Mouse (Mus musculus) frontal cortex, postnatal 10 days (tissue): ENCODE results near the gene Fastkd5.
"Not testable (repeated sequence)": the region's sequence is repeated elsewhere in the genome, so short reads cannot be mapped to it uniquely, and the experiment has no call there.

Experiments
- DNase-seq, 2 experiments: peaks; one replicate each; pipeline ENCODE4 v3.0.0; 2022; ENCODE audit warnings: low spot score in 2 of 2, mixed read lengths in 1 of 2

Gene Fastkd5

DNA sequence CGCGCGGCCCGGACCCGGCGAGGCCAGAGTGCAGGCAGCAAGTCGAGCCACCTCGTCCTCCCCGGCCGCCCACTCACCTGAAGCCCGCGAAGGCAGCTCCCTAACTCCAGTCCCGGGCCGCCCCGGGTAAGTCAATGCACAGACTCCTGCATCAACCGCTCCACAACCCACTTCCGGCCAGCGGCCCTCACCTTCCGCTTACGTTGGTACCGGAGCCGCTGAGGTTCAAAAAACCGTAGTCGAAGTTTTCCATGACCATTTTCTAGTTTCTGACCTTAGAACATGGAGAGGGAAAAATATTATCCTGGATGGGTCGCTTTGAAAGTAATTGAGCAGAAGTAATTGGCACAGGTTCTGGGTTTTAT is at the start of gene Fastkd5, which contains the start of gene Ubox5:
TSS of gene Fastkd5 (minus strand) at position 189 of the 365 bp plus-strand sequence.
TSS of gene Ubox5 (minus strand) at position 200 of the 365 bp plus-strand sequence.
- DNase-seq, result peak; percentile 73 to 84

DNA sequence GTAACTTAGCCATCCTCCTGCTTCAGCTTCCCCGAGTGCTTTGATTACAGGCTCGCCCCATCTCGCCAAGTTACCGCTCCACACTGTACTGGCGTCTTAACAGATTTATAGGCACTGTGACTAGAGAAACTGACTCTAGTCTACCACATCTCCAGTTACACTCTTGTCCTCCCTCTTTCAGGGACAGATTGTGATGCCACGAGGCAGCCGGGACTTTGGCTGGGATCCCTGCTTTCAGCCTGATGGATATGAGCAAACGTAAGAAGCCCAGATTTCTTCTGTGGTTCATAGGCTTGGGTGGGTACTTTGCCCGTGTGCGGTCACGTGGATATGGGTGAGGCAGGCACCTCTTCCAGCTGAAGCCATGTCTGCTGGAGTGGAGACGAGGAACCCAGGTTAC is 49.3 kb upstream of the Fastkd5 start:
- no peak for DNase-seq

DNA sequence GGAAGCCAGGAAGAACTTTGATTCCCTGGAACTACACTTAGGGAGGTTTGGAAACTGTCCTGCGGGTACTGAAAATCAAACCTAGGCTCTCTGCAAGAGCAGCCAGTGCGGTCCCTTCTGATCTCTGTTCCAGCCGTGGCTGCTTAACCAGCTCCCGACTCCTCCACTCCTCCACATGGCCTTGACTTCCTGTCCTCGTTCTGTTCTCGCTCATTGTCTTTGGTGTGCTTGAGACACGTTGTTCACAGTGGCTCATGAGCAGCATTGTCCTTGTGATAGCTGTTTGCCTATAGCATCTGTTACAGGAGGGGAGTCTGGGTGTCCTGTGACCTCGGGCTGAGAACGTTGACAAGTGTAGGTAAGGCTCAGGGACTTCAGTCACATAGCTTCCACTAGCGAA is 47.4 kb upstream of the Fastkd5 start:
- DNase-seq, result no peak

DNA sequence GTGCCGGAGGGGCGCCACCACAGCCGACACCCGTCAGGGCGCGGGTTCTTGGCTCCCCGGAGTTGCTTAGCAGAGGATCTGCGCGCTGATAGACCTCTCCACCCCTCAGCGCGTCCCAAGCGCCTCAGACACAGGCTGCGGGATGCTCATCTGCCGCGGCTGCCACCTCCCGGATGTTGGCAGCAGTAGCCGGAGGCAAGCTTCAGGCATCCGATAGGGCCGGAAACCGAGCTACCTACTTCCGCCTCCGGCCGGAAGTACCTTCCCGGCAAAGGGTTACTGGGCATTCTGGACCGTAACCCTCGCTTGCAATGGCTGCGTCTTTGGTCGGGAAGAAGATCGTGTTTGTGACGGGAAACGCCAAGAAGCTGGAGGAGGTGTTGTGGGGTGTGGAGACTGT is 37.7 kb upstream of the Fastkd5 start, which contains the start of gene Itpa:
TSS of gene Itpa (plus strand) at position 52 of the 400 bp plus-strand sequence.
- peak; percentile 79 to 84 for DNase-seq

- peak; percentile 92 to 93 for DNase-seq
Measured at GRCm38 (mm10) chr2:130664102-130664701, 34.4 kb upstream of the Fastkd5 start, which contains the start of gene Ddrgk1. Ddrgk1 (minus strand) TSS chr2:130664659.

DNA sequence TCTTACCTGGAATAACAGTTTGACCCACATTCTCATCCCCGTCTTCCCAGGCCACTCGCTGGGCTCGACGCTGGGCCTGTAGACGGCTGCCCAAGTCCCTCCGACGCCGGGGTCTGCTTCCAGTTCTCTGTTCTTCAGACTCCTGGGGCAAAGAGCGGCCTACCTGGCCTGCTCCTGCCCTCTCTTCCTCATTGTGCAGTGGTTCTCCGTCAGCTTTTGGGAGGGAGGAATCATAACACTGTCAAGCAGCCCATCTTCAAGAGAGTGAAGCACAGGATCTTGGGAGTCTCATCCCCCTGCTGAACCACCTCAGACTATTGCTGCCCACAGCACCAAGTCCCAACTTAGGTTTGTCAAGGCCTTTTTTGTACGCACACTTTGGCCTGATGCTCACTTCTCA is 33.5 kb upstream of the Fastkd5 start:
- DNase-seq, result no peak

- DNase-seq, result no peak
Measured at GRCm38 (mm10) chr2:130658530-130658929, 28.7 kb upstream of the Fastkd5 start.

- DNase-seq, result peak; percentile 38 to 68
Measured at GRCm38 (mm10) chr2:130657541-130657940, 27.7 kb upstream of the Fastkd5 start.

- DNase-seq, result no peak
Measured at GRCm38 (mm10) chr2:130656536-130656935, 26.7 kb upstream of the Fastkd5 start.

DNA sequence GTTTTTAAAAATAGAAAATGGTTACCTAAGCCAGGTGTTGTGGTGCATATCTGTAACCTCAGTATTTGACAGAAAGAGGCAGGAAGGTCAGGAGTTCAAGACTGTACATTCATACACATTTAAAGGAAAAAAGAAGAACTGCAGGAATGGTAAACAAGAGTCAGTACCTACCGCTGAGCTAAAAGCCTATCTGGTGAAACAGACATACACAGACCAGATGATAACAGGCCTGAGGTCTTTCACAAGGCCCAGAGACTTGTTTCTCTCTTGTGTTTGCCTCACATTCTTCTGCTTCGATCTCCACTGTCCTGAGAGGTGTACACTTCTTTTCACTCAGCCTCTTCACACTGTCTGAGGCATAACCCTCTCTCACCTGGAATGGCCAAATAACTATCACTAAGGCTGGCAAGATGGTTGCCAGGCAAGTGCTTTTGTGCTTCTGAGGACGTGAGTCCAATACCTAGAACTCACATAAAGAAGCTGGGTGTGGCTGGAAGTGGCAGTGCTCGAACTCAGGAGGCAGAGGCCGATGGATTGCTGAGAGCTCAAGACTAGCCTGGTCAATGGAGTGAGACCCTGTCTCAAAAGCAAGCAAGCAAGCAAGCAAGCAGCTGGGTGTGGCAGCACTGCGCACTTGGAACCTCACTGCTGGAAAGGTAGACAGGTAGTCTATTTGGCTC is 26.0 kb upstream of the Fastkd5 start:
- no peak for DNase-seq

- DNase-seq, result no peak
Measured at GRCm38 (mm10) chr2:130653760-130654159, 23.9 kb upstream of the Fastkd5 start.

GRCm38 (mm10) chr2:130653303-130653702 is 23.5 kb upstream of the Fastkd5 start:
- no peak for DNase-seq

GRCm38 (mm10) chr2:130649028-130649427 is 19.2 kb upstream of the Fastkd5 start:
- DNase-seq, result not testable (repeated sequence)

- DNase-seq, result no peak
Measured at GRCm38 (mm10) chr2:130645198-130645597, 15.4 kb upstream of the Fastkd5 start.

DNA sequence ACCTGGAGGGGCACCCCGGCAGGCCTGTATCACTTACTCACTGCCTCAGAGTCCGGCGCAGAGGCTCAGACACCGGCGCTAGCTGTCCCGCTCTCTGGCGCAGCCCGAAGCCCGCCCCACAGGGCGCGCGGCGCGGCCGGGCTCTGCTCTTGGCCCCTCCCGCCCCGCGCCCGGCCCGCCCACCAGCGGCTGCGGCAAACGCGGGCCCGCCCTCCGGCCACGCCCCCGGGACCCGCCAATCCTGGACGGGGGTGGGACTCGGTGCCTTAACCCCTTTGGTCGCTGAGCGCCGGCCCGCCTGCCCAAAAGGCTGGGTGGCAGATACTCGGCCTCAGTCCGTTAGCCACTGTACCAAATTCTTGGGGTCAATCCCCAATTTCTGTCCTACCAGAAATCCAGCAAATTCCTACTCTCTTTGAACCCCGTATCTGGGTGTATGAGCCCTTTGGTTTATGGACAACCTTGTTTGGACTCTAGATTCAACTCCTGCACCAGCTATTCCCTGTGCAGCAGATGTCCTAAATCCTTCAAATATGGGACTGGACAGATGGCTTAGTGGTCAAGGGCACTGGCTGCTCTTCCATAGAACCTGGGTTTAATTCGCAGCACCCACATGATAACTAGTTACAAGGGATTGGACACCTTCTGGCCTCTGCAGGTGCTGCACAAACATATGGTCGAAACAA is 13.0 kb upstream of the Fastkd5 start, which contains the start of gene Lzts3:
TSS of gene Lzts3 (minus strand) at position 120 of the 686 bp plus-strand sequence.
- peak; percentile 85 to 89 for DNase-seq

- no peak for DNase-seq
Measured at GRCm38 (mm10) chr2:130642197-130642660, 12.4 kb upstream of the Fastkd5 start.

GRCm38 (mm10) chr2:130641351-130642025 is 11.7 kb upstream of the Fastkd5 start:
- no peak for DNase-seq

DNA sequence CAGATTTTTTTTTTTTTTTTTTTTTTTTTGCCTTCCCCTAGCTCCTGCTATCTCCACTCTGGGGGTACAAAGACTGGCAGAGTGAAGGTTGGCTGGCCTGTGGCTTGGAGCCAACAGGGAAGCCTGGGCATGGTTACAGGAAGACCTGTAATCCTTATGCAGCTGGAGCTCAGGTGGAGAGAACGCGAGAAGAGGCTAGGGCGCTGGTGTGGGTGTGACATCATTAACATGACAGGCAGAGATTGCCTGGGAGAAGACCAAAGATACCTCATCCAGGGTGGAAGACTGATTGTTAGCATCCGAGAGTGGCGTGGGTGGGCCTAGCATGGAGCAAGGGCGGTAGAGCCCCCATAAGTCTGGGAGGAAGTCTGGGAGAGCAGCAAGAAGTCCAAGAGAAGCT is 9.4 kb upstream of the Fastkd5 start:
- no peak for DNase-seq

GRCm38 (mm10) chr2:130638101-130638611 is 8.3 kb upstream of the Fastkd5 start:
- no peak for DNase-seq

DNA sequence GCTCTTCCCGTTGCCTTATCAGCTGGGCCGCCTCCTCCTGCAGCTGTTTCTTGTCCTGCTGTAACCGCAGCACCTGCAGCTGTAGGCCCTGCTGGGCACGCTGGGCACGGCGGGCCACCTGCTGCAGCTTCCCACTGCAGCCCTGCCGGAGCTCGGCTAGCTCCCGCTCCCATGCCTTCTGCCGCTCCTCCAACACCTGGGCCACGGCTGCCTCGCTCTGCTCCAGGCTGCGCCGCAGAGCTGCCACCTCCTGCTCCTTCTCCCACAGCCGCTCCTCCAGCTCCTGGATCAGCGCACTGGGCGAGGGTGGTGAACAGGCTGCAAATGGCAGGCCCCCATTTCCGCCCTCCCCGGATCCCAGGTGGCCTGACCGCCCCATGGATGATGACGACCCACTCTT is 6.0 kb upstream of the Fastkd5 start:
- DNase-seq, result no peak

- no peak for DNase-seq
Measured at GRCm38 (mm10) chr2:130634739-130635411, 5.0 kb upstream of the Fastkd5 start.
